Mouse (Mus musculus): ENCODE results near the gene Cyp46a1.

- no peak for TF ChIP-seq POLR2A (IDR thresholded peaks at IDR 0.05; ENCODE audit: insufficient read length, low read depth)
- no peak for TF ChIP-seq USF1 (IDR thresholded peaks at IDR 0.05; ENCODE audit: low read depth)
- TF ChIP-seq REST (IDR thresholded peaks at IDR 0.05; ENCODE audit: insufficient read depth, insufficient read length) = no peak
- no peak for TF ChIP-seq E2F4 (IDR thresholded peaks at IDR 0.05; ENCODE audit: insufficient read depth)
These were observed 74.9 kb downstream of the Cyp46a1 start for GRCm38 (mm10) chr12:108409100-108409499.

Measured in myocyte (in vitro differentiated cells).